Mouse (Mus musculus) adrenal gland, adult 2 months (tissue): ENCODE results near the gene Spata20. TPM values are rescaled to one million over a fixed set of nuclear protein-coding genes. Genes with fewer than 3 reads are reported as not detected.

Source experiments
- DNase-seq: peaks from one replicate; pipeline ENCODE4 v3.0.0; 2021
- polyA plus RNA-seq: library from polyadenylated mRNA; depleted of rRNA; stranded (reverse); fragments of >200 nt; gene quantifications from 2 replicates; pipeline ENCODE4 v1.2.3, GENCODE M21; 2012
- total RNA-seq, 2 experiments: library from RNA; stranded (reverse); gene quantifications; 2 replicates each; pipeline ENCODE4 v1.2.3; 2021

Gene Spata20
- total and polyA plus RNA-seq, 3 experiments = not detected

DNA sequence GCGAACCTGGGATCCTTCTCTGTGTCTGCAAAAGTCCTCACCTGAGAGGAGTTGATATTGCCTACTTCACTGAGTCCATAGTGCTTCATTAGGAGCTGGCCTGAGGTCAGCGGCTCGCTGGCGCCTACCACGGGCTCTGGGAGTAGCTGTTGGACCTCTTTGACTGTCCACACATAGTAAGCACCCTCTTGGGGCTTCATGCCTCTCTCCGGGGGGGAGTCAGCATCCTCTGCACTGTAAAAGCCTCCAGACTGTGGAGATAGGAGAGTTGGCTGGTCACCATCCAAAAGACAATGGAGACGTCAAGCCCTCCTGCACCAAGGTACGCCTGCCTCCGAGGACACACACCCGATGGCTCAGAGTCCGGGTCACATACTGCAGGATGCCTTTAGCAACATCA is 3.2 kb downstream of the Spata20 start:
- DNase-seq = no peak

DNA sequence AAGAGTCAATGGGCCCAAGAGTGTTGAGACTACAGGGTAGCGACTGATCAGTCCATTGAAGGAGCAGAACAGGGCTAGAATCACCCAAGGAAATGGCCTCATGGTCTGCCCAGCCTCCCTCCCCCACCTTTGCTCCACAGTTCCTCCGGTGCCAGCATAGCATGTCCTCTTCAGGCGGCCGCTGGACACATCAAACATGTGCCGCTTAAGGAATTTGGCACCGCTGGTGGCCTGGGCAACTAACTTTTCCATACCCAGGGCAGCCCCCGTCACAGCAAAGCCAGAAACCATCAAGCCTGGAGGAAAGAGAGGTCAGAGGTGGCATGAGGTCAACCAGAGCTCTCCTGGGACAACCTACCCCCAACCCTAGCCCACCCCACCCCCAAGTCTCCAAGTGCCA is 4.0 kb downstream of the Spata20 start:
- no peak for DNase-seq

- no peak for DNase-seq
Measured at GRCm38 (mm10) chr11:94480382-94480781, 5.6 kb downstream of the Spata20 start.

DNA sequence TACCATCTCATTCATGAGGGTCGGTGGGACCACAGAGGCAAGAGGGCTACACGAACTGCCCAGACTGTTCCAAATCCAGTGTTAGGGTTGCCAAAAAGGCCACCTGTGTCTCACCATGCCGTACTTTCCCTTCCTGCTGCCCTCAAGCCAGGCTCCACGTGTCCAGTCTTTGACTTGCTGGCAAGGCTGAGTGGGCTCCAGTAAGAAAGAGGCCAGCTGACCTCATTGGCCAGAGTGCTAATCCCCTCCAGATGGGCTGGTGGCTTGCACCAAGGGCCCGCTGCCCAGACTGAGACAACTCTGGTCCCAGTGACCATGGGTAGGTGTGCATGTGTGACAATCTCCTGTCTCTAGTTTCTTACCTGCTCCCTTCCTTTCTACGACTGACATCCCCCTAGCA is 8.3 kb downstream of the Spata20 start:
- no peak for DNase-seq

DNA sequence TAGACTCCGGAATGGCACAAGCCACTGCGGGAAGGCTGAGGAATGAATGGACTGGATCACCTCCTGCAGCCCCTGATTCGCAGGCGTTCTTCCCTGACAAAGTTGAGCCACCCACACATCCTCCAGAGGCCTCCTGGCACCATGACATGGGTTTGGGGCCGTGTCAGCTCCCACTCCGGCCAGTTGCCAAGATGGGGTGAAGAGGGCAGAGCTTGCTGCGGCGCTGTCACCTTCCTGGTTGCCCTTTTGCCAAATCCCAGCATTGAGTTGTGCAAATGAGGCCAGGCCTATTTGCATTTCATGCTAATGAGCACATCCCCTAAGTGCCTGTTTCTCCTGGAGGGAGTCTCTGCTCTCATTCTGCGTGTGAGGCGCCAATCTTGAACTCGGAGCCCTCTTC is 10.3 kb downstream of the Spata20 start:
- DNase-seq = no peak

DNA sequence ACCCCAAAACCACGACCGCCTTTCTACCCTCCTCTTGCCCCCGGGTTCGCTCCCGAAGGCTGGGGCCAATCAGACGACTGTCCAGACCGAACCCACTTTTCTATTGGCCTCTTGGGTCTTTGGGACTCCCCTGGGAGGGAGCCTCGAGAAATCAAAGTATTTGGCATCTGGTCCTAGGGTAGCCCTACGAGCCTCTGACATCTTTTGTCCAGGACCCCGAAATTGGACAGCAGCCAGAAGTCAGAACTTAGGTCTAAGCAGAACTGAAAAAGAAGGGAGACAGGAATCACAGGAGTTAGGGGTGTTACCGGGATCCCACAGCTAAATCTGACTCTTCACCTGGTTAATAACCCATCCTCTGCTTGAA is 11.5 kb downstream of the Spata20 start:
- DNase-seq = no peak

DNA sequence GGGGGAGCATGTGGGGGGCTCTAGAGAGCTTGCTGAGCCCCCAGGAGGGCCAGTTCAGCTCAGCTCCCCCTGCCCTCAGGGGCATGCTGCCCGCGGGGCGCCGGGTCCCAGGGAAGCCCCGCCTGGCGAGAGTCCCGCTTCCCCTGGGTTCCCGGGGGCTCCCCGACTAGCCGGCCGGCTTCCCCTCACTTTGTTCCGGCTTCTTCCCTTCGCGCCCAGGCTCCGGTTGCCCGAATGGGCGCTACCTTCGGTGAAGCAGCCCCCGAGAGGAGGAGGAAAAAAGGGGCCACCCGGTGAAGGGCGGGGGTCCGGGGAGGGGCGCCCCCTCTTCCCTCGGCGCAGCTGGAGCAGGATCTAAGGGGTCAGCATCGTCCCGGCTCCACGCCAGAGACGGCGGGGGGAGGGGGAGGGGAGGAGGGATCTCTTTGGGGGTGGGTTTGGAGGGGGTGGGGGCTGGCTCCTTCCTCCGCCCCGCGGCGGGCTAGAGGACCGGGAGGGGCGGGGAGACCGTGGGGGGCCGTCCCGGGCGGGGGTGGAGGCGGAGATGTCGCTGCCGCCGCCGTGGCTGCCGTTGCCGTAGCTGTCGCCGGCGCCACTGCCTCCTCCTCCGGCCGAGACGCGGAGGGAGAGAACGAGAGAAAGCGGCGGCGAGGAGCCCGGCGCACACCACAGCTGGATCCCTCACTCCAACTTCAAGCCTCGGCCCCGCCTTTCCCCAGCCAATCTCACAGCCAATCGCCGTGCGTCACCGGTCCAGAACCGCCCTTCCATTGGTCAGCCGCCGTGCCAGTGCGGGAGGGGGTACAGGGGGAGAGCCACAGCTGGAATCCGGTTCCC is 12.1 kb downstream of the Spata20 start, which contains the start of gene Cacna1g:
TSS of gene Cacna1g (minus strand) at position 492 of the 837 bp plus-strand sequence.
- peak; percentile 94 for DNase-seq

DNA sequence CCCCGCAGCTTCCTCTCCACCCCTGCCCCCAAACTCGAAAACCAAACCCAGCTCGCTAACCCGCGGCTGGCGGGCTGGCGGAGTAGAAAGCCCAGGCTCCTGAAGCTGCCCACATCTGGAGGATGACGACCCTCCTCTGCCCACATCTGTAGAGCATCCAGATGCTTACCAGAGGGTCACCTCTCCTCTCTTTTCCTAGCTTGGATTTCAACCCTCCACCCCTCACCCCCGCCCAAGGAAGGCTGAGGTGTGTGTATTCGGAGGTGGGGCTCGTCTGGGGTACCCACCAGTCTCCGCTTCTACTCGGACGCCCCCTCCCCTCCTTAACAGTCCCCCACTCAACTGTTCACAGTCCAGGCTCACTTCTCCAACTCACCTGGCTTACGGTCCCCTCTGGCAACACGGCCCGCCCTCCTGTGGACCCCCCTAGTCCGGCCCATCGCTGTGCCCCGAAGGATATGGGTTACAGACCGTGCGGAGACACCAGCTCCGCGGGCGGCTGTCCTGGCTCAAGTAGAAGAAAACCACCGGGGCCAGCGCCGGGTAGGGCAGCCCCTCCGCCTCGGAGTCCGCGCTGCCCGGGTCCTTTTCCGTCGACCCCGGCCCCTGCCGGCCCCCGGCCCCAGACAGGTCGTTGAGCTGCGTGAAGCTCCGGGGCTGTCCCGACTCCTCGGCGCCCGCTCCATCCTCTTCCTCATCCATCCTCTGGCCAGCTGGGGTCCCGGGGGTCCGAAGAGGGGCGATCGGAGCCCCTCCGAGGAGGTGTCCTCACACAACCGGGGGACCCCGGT is 12.9 kb downstream of the Spata20 start:
- no peak for DNase-seq

GRCm38 (mm10) chr11:94472585-94472915 is 13.4 kb downstream of the Spata20 start:
- no peak for DNase-seq

GRCm38 (mm10) chr11:94471740-94472584 is 14.0 kb downstream of the Spata20 start:
- DNase-seq = no peak

- DNase-seq = no peak
Measured at GRCm38 (mm10) chr11:94470391-94470790, 15.6 kb downstream of the Spata20 start.

DNA sequence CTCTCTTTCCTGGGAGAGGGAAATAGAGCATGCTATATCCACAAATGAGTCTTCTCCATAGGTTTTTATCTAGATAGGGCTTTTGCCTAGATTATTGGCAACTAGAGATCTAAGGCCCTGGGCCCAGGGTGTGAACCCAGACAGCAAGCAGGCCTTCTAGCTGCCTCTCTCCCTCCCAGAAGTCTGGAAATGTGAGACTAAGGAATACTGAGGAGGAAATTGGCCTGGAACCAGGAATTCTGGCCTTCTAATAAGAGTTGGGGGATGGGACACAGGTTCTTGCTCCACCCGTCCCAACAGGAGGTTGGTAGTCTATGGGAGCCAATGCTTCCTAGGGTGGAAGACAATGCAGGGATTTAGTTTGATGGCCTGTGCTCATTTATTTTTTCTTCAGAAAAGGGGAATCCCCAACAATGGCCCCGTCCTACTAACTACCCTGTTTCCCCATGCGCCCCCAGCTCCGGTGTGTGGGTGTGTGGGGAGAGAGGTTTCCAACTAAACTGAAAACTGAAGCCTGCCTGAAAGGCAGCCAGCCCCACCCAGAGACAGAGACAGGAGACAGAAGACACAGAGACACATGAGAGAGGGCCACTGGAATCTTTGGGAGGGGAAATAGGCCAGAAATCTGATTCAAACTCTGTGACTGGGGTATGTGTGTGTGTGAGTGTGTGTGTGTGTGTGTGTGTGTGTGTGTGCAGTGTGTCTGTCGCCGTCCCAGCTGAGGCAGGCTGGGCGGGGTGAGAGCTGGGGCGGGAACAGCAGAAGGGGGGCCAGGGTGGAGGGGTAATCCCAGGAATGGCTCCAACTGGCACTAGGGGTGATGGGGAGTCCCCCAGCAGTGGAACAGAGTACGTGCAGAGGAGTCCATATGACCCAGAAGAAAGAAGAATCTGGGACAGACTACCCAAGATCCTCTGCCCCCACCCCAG is 16.6 kb downstream of the Spata20 start:
- DNase-seq = no peak

DNA sequence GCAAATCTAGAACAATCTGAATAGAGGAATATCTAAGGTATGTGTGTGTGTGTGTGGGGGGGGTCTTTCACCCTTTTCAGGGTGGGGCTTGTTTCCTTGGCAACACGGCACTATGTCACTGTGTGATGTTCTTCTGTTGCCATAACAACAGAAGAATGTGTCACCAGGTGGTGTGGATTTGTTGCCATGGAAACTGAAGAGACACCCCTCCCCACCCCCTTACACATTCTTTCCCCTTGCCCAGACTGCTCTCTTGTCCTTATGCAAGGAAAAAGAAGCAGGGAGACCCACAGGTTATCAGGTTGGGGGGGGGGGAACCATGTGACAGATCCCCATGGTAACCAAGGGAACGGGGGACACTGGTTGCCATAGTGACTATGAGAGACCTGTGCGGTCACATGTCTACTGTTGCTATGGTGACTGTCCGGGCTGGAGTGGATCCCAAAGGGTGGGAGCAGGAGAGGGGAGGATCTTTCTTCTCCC is 17.4 kb downstream of the Spata20 start:
- DNase-seq = no peak

GRCm38 (mm10) chr11:94466333-94466855 is 19.6 kb downstream of the Spata20 start:
- DNase-seq = no peak

DNA sequence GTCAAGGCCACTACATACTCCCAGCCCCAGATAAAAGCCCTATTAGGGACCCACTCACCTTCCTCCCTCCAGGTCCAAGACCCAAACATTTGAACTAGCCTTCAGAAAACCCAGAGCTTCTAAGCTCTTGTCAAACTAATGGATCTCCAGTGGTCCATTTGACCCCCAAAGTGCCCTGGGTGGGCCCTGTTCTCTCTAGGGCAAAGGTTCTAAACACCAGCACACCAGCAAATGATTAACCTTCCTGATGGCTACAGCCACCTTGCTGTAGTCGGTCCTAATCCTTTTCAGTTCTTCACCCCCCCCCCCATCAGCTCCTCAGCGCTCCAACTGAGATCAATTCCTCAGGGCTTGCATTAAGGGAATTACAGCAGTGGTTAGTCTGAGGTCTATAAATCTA is 21.8 kb downstream of the Spata20 start:
- no peak for DNase-seq

DNA sequence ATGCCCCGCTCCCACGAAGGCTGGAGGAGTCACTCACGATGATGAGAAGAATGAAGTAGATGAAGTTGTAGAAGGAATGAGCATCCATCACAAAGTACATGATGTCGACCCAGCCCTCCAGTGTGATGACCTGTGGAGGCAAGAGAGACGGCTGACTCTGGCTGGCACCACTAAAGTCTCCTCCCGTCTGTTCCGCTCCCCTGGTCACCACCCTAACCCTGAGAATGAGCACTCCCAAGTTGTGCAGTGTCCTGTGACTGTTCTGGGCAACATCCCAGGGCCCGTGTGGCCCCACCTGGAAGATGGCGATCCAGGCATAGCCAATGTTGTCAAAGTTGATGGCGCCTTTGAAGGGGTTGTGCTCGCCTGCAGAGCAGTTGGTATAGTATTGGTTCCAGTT is 24.1 kb downstream of the Spata20 start:
- DNase-seq = no peak

GRCm38 (mm10) chr11:94457001-94457400 is 29.0 kb downstream of the Spata20 start:
- DNase-seq = peak; percentile 52

- no peak for DNase-seq
Measured at GRCm38 (mm10) chr11:94456347-94456746, 29.6 kb downstream of the Spata20 start.

- DNase-seq = no peak
Measured at GRCm38 (mm10) chr11:94455161-94455820, 30.7 kb downstream of the Spata20 start.

GRCm38 (mm10) chr11:94454756-94455155 is 31.2 kb downstream of the Spata20 start:
- no peak for DNase-seq
